Mouse (Mus musculus): ENCODE measurements around the gene P3h4. TPM values are rescaled to one million over a fixed set of nuclear protein-coding genes. Genes with fewer than 3 reads are reported as not detected.

The P3h4 gene
- under 1 TPM; 0.50 to 0.73 TPM for total RNA-seq (2023)

DNA sequence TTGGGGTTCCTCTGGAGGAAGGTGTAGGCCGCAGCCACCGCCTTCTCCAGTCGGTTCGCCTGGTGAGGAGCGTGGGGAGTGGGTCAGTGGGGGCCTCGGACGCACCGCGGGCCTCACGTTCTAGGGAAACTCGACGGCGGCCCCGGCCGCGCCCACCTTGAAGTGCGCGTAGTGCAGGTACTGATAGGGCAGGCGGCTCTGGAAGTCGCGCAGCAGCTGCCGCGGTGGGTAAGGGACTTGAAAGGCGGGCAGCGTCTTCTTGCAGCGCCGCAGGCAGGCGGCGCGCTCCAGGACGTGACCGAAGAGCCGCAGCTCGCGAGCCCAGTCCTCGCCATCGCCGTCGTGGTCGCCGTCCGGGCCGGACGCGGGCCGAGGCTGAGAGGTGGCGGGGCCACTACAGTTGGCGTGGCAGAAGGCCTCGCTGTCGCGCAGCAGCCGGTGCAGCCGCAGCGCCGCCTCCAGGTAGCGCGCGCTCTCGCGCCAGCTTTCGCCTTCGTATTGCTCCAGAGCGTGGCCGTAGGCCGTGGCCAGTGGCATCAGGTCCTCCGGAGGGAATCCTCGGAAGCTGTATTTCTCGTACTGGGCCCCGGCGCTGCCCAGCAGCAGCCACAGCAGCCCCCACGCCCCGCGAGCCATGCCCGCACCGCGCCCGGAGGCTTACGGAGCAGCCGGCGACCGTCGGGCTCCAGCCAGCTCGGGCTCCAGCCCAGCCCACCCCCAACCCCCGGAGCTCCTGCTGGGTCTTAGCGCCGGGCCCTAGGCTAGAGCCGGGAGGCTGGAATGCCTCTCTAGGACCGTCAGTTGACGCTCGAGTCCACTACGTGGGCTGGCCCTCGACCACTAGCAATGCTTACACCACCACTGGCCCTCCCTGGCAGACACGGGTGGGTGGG lies at the start of gene P3h4:
Gene P3h4 (minus strand): TSS at position 816 of the 893 bp plus-strand sequence.

DNA sequence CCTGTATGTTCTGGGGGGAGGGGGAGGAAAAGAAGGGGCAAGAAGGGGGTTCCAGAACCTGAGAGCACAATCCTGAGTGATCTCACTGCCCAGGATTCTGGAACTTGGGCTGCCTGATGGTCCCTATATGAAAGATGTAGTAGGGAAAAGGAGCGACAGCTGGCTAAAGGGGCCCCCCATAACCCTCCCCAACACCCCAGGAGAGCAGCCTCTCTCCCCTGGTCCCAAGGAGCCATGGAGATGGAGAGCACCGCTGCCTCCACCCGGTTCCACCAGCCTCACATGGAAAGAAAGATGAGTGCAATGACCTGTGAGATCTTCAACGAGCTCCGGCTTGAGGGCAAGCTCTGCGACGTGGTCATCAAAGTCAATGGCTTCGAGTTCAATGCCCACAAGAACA lies 27.2 kb upstream of the P3h4 start, which contains the start of the genes Nt5c3b and Klhl10:
Gene Nt5c3b (minus strand): TSS at position 12 of the 400 bp plus-strand sequence.
Gene Klhl10 (plus strand): TSS at position 121 of the 400 bp plus-strand sequence.

DNA sequence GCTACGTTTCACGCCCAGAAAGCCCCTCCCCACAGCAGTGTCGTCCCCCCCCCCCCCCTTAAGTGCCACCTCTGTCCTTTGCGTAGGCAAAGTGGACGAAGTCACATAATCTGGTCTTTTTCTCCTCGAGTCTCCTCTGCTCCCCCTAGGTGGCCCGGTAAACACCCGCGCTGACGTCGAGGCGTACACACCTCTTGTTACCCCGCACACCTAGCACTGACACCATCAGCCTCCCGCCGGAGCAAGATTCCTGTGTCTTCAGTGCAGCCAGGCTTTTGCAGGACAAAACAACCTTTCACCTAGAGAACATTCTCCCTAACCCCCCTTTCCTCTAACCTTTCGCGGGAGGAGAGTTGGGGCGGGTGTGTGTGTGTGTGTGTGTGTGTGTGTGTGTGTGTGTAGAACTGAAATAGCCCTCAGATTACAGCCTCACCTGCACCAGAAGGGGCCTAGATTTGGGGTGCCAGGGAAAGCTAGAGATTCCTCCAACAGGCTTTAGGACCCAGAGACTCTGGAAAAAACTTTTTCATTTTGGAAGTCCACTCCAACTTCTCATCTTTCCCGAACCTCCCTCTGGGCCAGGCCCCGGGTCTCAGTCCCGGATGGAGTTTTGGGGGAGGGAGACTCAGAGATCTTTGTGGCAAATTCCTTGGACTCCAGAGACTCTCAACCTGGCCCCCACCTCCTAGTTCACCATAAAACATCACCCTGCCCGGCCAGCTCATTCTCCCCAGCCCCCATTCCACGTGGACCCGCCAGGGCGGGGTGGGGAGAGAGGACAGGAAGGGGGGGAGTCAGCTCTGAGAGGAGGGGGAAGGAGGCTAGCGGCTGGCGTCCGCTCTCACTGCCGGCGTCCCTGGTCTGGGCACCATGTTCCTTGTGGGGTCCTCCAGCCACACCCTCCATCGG lies 532 bp upstream of the P3h4 start, which contains the start of gene Fkbp10:
Gene Fkbp10 (plus strand): TSS at position 784 of the 909 bp plus-strand sequence.

DNA sequence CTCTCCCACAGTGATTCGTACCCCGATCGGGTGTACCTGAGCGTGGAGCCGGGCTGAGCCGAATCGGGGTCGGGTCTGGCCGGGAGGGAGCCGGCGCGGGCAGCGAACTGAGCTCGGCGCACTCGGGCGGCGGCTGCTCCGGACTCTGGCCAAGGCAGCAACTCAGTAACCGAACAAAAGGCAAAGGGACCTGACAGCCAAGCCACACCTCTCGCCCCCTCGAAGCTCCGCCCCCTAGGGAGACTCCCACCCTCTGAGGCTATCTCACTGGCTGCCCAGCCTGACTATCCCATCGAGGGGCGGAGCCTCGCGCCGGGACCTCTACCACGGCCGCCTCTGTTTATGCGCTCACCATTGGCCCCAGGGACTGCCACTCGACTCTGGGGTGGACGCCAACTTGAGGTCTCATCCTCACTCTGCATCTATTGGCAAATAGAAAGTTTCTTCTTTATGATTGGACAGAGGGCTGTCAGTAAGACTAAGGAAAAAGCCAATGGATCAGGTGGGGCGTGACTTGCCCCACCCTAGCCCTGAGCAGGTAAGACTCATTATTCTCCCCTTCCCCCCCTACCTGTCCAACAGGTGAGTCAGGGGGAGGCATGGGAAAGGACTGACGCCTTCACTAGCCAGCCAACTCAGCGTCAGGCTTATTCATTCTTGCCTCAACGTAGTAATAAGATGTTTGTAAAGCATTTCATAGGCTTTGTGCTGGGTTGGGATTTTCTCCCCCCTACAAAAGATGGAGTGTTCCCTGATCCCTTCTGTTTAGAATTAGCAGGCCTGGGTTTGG lies 16.8 kb downstream of the P3h4 start, which contains the start of gene Jup:
Gene Jup (minus strand): TSS at position 164 of the 790 bp plus-strand sequence.

Other genes starting within 250 kb of the P3h4 start
- not detected for gene Krt9, start 221.6 kb downstream of the P3h4 start, total RNA-seq (2023)
- gene Krt14, start 207.3 kb downstream of the P3h4 start, total RNA-seq (2023), result not detected
- not detected for gene Krt16, start 165.9 kb downstream of the P3h4 start, total RNA-seq (2023)
- not detected for gene Krt17, start 153.8 kb downstream of the P3h4 start, total RNA-seq (2023)
- gene Krt42, start 145.0 kb downstream of the P3h4 start, total RNA-seq (2023), result not detected
- 1,000 to 10,000 TPM; 2,152 to 2,177 TPM for gene Eif1, start 95.0 kb downstream of the P3h4 start, total RNA-seq (2023)
- gene Gast, start 80.4 kb downstream of the P3h4 start, total RNA-seq (2023), result not detected
- gene Hap1, start 58.7 kb downstream of the P3h4 start, total RNA-seq (2023), result under 1 TPM; 0.44 to 0.92 TPM
- 10 to 100 TPM in 1 of 2 experiments, 1 to 10 TPM in 1; 8.0 to 10.7 TPM for gene Jup, start 17.1 kb downstream of the P3h4 start, total RNA-seq (2023)
- gene Fkbp10, start 861 bp upstream of the P3h4 start, total RNA-seq (2023), result not detected
- gene Nt5c3b, start 27.0 kb upstream of the P3h4 start, total RNA-seq (2023), result 100 to 1,000 TPM; 119 to 122 TPM
- 1 to 10 TPM; 2.2 to 2.5 TPM for gene Klhl10, start 27.1 kb upstream of the P3h4 start, total RNA-seq (2023)
- gene Klhl11, start 57.9 kb upstream of the P3h4 start, total RNA-seq (2023), result 10 to 100 TPM; 22.5 to 35.4 TPM
- gene Acly, start 113.2 kb upstream of the P3h4 start, total RNA-seq (2023), result 100 to 1,000 TPM; 146 to 160 TPM
- not detected for gene Ttc25, start 130.8 kb upstream of the P3h4 start, total RNA-seq (2023)
- 100 to 1,000 TPM; 124 to 136 TPM for gene Cnp, start 160.1 kb upstream of the P3h4 start, total RNA-seq (2023)
- 10 to 100 TPM; 18.6 to 23.3 TPM for gene Nkiras2, start 204.4 kb upstream of the P3h4 start, total RNA-seq (2023)
- 100 to 1,000 TPM; 398 to 430 TPM for gene Dnajc7, start 205.3 kb upstream of the P3h4 start, total RNA-seq (2023)